Mouse (Mus musculus) liver, embryonic 16.5 days (tissue): ENCODE data around the gene Dnase1. TPM values are rescaled to one million over a fixed set of nuclear protein-coding genes. Genes with fewer than 3 reads are reported as not detected.
"Not testable (repeated sequence)": the region's sequence is repeated elsewhere in the genome, so short reads cannot be mapped to it uniquely, and the experiment has no call there.

Source experiments
- ATAC-seq: fragments of 200-750 bp; cut with Nextera tagmentation; 2 replicates; pipeline ENCODE4 v1.8.0; 2017; ENCODE audit warnings: low read depth, mild to moderate bottlenecking, moderate number of reproducible peaks, moderate library complexity
- H3K27ac ChIP-seq: fragments of 300-500 bp; sonication (generic); 2 replicates; pipeline ENCODE4 v1.5.1; 2014; ENCODE audit warnings: mild to moderate bottlenecking, low read length
- H3K27me3 ChIP-seq: fragments of 300-500 bp; sonication (generic); 2 replicates; pipeline ENCODE4 v1.6.1; 2014; ENCODE audit warnings: low read depth, low read length, mixed read lengths; ENCODE audit not compliant: control insufficient read depth, insufficient read depth
- H3K36me3 ChIP-seq: fragments of 300-500 bp; sonication (generic); 2 replicates; pipeline ENCODE4 v1.6.1; 2014; ENCODE audit warnings: mild to moderate bottlenecking; ENCODE audit not compliant: control insufficient read depth, insufficient read depth
- H3K4me1 ChIP-seq: fragments of 300-500 bp; sonication (generic); 2 replicates; pipeline ENCODE4 v1.6.1; 2014; ENCODE audit warnings: low read depth, low read length, mixed read lengths; ENCODE audit not compliant: control insufficient read depth
- H3K4me2 ChIP-seq: fragments of 300-500 bp; sonication (generic); 2 replicates; pipeline ENCODE4 v1.6.1; 2014; ENCODE audit warnings: low read depth, low read length, mixed read lengths
- H3K4me3 ChIP-seq: fragments of 300-500 bp; sonication (generic); 2 replicates; pipeline ENCODE4 v1.5.1; 2014; ENCODE audit warnings: low read depth, mild to moderate bottlenecking, low read length
- H3K9ac ChIP-seq: fragments of 300-500 bp; sonication (generic); 2 replicates; pipeline ENCODE4 v1.6.1; 2014; ENCODE audit warnings: low read depth, low read length
- H3K9me3 ChIP-seq: fragments of 300-500 bp; sonication (generic); replicated peaks from 2 replicates; pipeline ENCODE4 v1.6.1; 2016; ENCODE audit warnings: low read length; ENCODE audit not compliant: control insufficient read depth
- WGBS: fragments of 180-500 bp; shearing (Covaris S2); extraction: QIAGEN DNeasy Blood & Tissue Kit; methylation state at CpG from one replicate; pipeline ENCODE4 v1.1.7; 2014; ENCODE audit not compliant: insufficient replicate concordance; 5-methylcytosine and 5-hydroxymethylcytosine counted together
- polyA plus RNA-seq: library from polyadenylated mRNA; unstranded; fragments of >200 nt; fragmentation: Nextera tagmentation; extraction: Ambion mirVana; gene quantifications from 2 replicates; pipeline ENCODE4 v1.2.1, GENCODE M21; 2015

Gene Dnase1
- polyA plus RNA-seq, 1 experiment from 2014 or later = 1.1 TPM

GRCm38 (mm10) chr16:4068588-4068987, 31.8 kb downstream of the Dnase1 start:
- H3K27me3 ChIP-seq = no peaks in the 10 kb centered on the region
- H3K9ac ChIP-seq = no peak overlapping the region
- WGBS = 55% methylated on average over 8 of the region's 8 CpGs
- no peaks in the 10 kb centered on the region for H3K9me3 ChIP-seq
- no peak overlapping the region for H3K4me2 ChIP-seq
- H3K36me3 ChIP-seq = peaks cover 20% of the 10 kb centered on the region
- ATAC-seq = 0 out of 2 replicates have a peak, but pooled peaks have one; percentile 13
- no peak overlapping the region for H3K27ac ChIP-seq
- no peaks in the 10 kb centered on the region for H3K4me1 ChIP-seq
- H3K4me3 ChIP-seq = no peak overlapping the region

- no peak overlapping the region for H3K4me3 ChIP-seq
- H3K4me2 ChIP-seq = no peak overlapping the region
- no peak for ATAC-seq
- H3K9ac ChIP-seq = no peak overlapping the region
- H3K9me3 ChIP-seq = no peaks in the 10 kb centered on the region
- H3K27me3 ChIP-seq = no peaks in the 10 kb centered on the region
- 51% methylated on average over 6 of the region's 6 CpGs for WGBS
- H3K27ac ChIP-seq = no peak overlapping the region
- H3K36me3 ChIP-seq = no peaks in the 10 kb centered on the region
- H3K4me1 ChIP-seq = peaks cover 29% of the 10 kb centered on the region
Observed at GRCm38 (mm10) chr16:4074297-4074696, 37.6 kb downstream of the Dnase1 start.

- H3K9ac ChIP-seq = no peak overlapping the region
- 10% methylated on average over 3 of the region's 3 CpGs for WGBS
- no peaks in the 10 kb centered on the region for H3K36me3 ChIP-seq
- H3K27ac ChIP-seq = no peak overlapping the region
- no peaks in the 10 kb centered on the region for H3K9me3 ChIP-seq
- no peaks in the 10 kb centered on the region for H3K27me3 ChIP-seq
- no peak for ATAC-seq
- H3K4me2 ChIP-seq = no peak overlapping the region
- no peak overlapping the region for H3K4me3 ChIP-seq
- H3K4me1 ChIP-seq = peaks cover 29% of the 10 kb centered on the region
Observed at GRCm38 (mm10) chr16:4074836-4075235, 38.1 kb downstream of the Dnase1 start.

GRCm38 (mm10) chr16:4077384-4078061, 40.8 kb downstream of the Dnase1 start, which contains the start of gene Trap1:
Trap1 (minus strand) TSS chr16:4077827.
- WGBS = under 1% methylated on average over 58 of the region's 58 CpGs
- peak within 1 kb of the TSS; percentile 79 for H3K4me2 ChIP-seq

GRCm38 (mm10) chr16:4078302-4078701, 41.6 kb downstream of the Dnase1 start:
- 64% methylated on average over 10 of the region's 10 CpGs for WGBS
- H3K27ac ChIP-seq = peak overlapping the region; percentile 75; the same call in 1 of the 2 replicates
- not testable (repeated sequence) for H3K27me3 ChIP-seq, ATAC-seq, H3K36me3 ChIP-seq, H3K9me3 ChIP-seq
- H3K4me3 ChIP-seq = peak overlapping the region; percentile 90
- peak overlapping the region; percentile 79 for H3K4me2 ChIP-seq
- H3K4me1 ChIP-seq = peaks cover 29% of the 10 kb centered on the region
- H3K9ac ChIP-seq = peak overlapping the region; percentile 84; the same call in 1 of the 2 replicates

More at GRCm38 (mm10) chr16:4077384-4078061, 40.8 kb downstream of the Dnase1 start, which contains the start of gene Trap1:
- Histone ChIP-seq H3K27me3 (no peaks in the 10 kb centered on the region), H3K4me1 (peaks cover 29% of the 10 kb centered on the region), H3K27ac (peak within 1 kb of the TSS; percentile 75), H3K4me3 (peak within 1 kb of the TSS; percentile 90), H3K36me3 (no peaks in the 10 kb centered on the region), H3K9me3 (no peaks in the 10 kb centered on the region), H3K9ac (peak within 1 kb of the TSS; percentile 84)
- peak; percentile 97 for ATAC-seq

- ATAC-seq = no peak
- WGBS = 50% methylated on average over 1 of the region's 1 CpGs
- no peak overlapping the region for H3K9ac ChIP-seq
- H3K27ac ChIP-seq = no peak overlapping the region
- H3K4me1 ChIP-seq = peaks cover 25% of the 10 kb centered on the region
- no peak overlapping the region for H3K4me2 ChIP-seq
- H3K27me3 ChIP-seq = no peaks in the 10 kb centered on the region
- no peaks in the 10 kb centered on the region for H3K9me3 ChIP-seq
- no peak overlapping the region for H3K4me3 ChIP-seq
- H3K36me3 ChIP-seq = peaks cover 8% of the 10 kb centered on the region
Observed at GRCm38 (mm10) chr16:4079656-4080055, 42.9 kb downstream of the Dnase1 start.

GRCm38 (mm10) chr16:4080419-4080818, 43.7 kb downstream of the Dnase1 start:
- not testable (repeated sequence) for H3K4me2 ChIP-seq, ATAC-seq, H3K27me3 ChIP-seq, H3K9ac ChIP-seq, H3K27ac ChIP-seq, H3K9me3 ChIP-seq, H3K4me3 ChIP-seq
- WGBS = 57% methylated on average over 3 of the region's 3 CpGs
- H3K4me1 ChIP-seq = peaks cover 18% of the 10 kb centered on the region
- peaks cover 15% of the 10 kb centered on the region for H3K36me3 ChIP-seq

- H3K9me3 ChIP-seq = no peaks in the 10 kb centered on the region
- no peaks in the 10 kb centered on the region for H3K4me1 ChIP-seq
Observed at GRCm38 (mm10) chr16:4085051-4085450, 48.3 kb downstream of the Dnase1 start.

GRCm38 (mm10) chr16:4085851-4086387, 49.2 kb downstream of the Dnase1 start:
- Histone ChIP-seq H3K4me2 (no peak overlapping the region), H3K36me3 (peaks cover 35% of the 10 kb centered on the region), H3K9ac (no peak overlapping the region), H3K4me3 (no peak overlapping the region), H3K9me3 (no peaks in the 10 kb centered on the region), H3K27me3 (no peaks in the 10 kb centered on the region), H3K4me1 (no peaks in the 10 kb centered on the region), H3K27ac (no peak overlapping the region)
- no peak for ATAC-seq
- WGBS = 87% methylated on average over 9 of the region's 9 CpGs

More at GRCm38 (mm10) chr16:4085051-4085450, 48.3 kb downstream of the Dnase1 start:
- peaks cover 30% of the 10 kb centered on the region for H3K36me3 ChIP-seq
- no peak for ATAC-seq
- H3K4me3 ChIP-seq = no peak overlapping the region
- 86% methylated on average over 7 of the region's 7 CpGs for WGBS
- no peaks in the 10 kb centered on the region for H3K27me3 ChIP-seq
- no peak overlapping the region for H3K4me2 ChIP-seq
- H3K27ac ChIP-seq = no peak overlapping the region
- no peak overlapping the region for H3K9ac ChIP-seq
